Mouse (Mus musculus) layer of hippocampus, adult 18-20 months (tissue): Measurements from ENCODE around the gene Zfp607b. TPM values are rescaled to one million over a fixed set of nuclear protein-coding genes. Genes with fewer than 3 reads are reported as not detected.

Source experiments
- DNase-seq, 2 experiments: peaks; one replicate each; pipeline ENCODE4 v3.0.0; 2022; ENCODE audit warnings: low spot score in 2 of 2
- long read RNA-seq: library from polyadenylated mRNA; stranded (forward); transcript quantifications from one replicate; pipeline ENCODE4 v2.0.0, GENCODE M21; 2021
- total RNA-seq, 2 experiments: library from RNA; stranded (reverse); gene quantifications; 2 replicates each; pipeline ENCODE4 v1.2.3; 2021

Gene Zfp607b
- total RNA-seq = 10 to 100 TPM; 10.3 to 10.6 TPM
- long read RNA-seq, full-length matches to known transcripts = 6 of 11 reads
- long read RNA-seq, partial matches to known transcripts = 0 of 11 reads
- long read RNA-seq, other reads (novel, unspliced or antisense) = 5 of 11 reads

DNA sequence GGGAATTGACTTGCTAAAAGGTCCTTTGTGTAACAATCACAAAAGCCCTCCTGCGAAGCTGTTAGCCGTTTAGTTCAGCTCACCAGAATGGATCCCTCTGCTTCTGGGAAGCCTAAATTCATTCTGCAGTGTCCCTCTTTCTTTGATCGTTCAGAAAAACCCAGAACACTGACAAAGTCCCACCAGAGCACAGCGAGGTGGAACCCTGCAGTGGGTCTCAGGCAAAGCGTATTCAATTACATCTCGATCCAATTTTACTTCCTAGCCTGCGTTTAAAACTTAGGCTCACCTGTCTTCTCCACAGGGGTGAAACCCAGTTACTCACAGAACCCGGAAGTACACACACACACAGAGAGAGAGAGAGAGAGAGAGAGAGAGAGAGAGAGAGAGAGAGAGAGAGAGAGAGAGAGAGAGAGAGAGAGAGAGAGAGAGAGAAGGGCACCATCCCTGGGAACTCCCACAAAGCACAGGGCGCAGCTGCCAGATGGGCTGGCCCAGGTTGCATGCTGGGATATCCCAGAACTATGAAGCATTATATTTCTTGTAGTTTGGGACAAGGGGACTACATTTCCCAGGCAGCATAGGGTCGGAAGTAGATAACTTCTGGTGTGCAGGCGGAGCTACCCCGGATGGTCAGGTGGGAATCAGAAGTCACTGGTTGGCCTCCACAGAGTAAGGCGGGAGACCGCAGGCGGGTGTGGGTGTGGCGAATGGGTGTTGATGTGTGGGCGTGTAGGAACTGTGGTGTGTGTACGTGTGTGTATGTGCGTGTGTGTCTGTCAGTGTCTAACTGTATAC is at the start of gene Zfp607b:
Gene Zfp607b (plus strand): TSS at position 526 of the 798 bp plus-strand sequence.
- DNase-seq = peak; percentile 95 to 98

GRCm38 (mm10) chr7:27644471-27644870 is 44.7 kb upstream of the Zfp607b start:
- no peak for DNase-seq

DNA sequence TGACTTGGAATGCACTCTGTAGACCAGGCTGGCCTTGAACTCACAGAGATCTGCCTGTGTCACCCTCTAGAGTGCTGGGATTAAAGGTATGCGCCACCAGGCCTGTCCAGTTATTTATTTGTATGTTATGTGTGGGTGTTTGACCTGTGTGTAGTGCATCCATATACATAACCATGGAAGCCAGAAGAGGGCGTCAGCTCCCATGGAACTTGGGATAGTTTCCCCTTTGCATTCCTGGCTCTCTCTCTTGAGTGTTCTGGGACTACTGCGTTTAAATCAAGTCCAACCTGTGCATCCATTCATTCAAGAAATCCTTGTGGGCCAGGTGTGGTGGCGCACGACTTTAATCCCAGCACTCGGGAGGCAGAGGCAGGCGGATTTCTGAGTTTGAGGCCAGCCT is 42.6 kb upstream of the Zfp607b start:
- no peak for DNase-seq

GRCm38 (mm10) chr7:27647281-27648002 is 41.7 kb upstream of the Zfp607b start:
- no peak for DNase-seq

- DNase-seq = no peak
These were observed 39.4 kb upstream of the Zfp607b start for GRCm38 (mm10) chr7:27649723-27650122.

DNA sequence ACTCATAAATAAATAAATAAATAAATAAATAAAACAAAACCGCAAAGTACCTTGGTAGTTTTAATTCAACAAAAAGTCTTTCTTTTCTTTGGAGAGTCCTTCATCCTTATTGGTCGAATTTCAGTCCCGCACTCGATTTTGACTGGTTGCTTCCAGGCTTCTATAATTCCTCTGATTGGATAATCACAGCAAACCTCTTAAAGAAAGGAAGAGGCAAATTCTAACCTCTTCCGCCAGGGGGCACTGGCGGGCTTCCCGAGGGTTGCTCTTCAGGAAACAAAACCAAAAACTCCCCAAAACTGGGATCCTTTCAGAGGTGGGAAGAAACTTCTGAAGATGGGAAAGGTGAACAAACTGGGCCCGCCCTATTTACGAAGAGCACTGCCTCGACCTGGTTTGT is 38.2 kb upstream of the Zfp607b start:
- peak; percentile 50 to 85 for DNase-seq

DNA sequence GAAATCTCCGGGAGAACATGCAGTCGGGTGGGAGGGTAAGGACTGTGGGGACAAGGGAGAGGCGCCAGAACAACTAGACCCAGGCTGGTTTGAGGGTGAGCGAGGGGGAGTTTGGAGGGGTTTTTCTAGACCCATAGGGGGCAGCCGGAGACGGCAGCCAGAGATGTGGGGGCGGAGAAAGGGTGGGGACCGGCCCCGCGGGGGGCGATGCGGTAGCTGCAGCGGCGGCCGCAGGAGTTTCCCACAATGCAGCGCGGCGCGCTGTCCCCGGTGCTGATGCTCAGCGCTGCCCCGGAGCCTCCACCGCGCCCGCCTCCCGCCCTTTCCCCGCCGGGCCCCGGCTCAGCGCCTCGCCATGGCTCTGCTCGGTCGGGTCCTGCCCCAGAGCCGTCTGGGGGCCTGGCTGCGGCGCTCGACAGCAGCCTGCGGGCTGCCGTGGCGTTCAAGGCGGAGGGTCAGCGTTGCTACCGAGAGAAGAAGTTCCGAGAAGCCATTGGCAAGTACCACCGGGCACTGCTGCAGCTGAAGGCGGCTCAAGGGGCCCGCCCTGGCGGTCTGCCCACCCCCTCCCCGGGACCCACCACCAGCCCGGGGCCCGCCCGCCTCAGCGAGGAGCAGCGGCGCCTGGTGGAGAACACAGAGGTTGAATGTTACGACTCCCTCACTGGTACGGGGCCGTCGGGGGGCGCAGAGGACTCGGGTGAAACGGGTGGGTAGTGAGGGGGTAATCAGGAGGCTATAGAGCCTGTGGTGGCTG is 35.3 kb upstream of the Zfp607b start, which contains the start of gene Ttc9b:
Gene Ttc9b (plus strand): TSS at position 235 of the 757 bp plus-strand sequence.
- DNase-seq = peak; percentile 70 to 77

DNA sequence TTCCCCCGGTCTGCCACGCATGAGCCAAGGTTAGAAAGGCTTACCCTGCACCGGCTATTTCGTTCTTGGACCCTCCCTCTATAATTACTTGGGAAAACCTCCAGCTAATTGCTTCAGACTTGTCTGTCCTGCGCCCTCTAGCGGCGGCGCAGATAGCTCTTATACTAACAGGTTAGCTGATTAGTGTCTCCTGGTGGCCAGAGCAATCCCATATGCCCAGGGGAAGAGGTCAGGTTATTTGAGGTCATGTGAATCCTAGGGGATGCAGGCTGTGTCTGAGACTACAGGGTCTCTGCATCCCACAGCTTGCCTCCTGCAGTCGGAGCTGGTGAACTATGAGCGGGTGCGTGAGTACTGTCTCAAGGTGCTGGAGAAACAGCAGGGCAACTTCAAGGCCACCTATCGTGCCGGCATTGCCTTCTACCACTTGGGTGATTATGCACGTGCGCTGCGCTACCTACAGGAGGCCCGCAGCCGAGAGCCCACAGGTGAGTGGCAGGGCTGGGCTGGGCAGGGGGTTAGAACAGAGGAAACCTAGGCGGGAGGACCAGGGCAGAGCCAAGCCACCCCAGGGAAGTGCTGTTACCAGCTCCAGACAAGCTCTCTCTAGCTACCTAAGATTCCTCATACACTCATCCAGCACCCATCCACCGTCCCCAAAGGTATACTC is 34.4 kb upstream of the Zfp607b start:
- DNase-seq = peak; percentile 35 to 79

GRCm38 (mm10) chr7:27655545-27655944 is 33.6 kb upstream of the Zfp607b start:
- peak in 1 of 2 experiments; percentile 43 for DNase-seq

GRCm38 (mm10) chr7:27656600-27656999 is 32.5 kb upstream of the Zfp607b start:
- no peak for DNase-seq

GRCm38 (mm10) chr7:27657824-27658395 is 31.2 kb upstream of the Zfp607b start:
- DNase-seq = no peak

DNA sequence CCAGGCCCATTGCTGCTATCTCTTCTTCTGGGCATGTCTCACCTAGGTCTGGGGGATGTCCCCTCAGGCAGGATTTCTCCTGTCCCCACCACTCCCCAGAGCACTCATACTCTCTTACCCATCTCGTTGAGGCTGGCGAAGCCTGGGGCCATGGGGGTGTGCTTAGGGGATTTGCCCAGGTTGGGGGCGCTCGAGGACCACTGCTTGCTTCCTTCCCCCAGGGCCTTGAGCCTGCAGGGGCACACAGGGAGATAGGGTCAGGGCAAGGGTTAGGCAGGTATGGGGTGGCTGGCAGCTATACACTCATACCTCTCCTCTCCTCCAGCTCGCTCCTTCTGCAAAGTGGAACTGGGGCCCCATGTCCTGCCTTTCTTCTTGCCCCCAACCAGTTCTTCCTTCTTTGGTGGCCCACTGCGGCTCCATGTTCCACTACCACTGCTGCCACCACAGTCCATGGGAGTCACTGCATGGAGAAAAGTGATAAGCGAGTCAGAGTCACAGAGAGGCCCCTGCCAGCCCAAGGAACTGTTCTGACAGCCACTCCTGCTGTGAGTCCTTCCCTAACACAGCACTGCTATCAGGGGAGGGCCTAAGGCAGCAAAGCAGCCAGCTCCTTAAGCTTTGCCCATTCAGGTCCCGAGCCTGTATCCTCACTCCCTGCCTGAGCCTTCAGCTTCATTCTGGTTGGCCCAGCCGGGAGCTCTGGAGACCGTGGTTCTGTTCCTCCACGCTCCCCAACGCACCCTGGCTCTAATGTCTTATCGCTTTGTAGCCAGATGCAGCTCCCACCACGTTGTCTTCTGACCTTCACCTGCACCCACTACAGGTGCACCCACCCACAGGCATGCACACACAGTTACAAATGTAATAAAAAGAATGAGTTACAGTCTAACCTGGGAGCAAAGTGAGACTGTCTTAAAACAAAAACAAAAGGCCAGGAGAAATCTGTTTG is 30.2 kb upstream of the Zfp607b start:
- DNase-seq = no peak

- DNase-seq = no peak
These were observed 27.1 kb upstream of the Zfp607b start for GRCm38 (mm10) chr7:27662038-27662437.

DNA sequence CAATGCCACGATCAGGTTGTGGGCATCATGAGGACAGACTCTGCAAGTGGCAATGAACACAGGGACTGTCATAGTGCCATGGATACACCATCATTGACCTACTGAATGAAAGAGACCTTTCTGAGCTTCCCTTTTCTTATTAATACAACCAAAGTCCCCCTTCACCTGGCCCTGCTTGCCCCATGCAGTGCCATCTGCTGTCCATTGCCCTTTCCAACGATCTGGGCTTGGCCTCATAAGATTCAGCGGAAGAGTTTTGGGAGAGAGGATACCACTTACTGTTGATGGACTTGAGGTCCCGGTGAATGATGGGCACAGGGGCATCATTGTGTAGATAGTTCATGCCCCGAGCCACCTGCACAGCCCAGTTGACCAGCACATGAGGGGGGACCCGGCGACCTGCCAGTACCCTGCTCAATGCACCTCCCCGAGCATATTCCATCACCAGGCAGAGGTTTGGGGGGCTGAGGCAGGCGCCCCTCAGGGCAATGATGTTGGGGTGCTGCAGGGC is 16.0 kb upstream of the Zfp607b start:
- DNase-seq = no peak

DNA sequence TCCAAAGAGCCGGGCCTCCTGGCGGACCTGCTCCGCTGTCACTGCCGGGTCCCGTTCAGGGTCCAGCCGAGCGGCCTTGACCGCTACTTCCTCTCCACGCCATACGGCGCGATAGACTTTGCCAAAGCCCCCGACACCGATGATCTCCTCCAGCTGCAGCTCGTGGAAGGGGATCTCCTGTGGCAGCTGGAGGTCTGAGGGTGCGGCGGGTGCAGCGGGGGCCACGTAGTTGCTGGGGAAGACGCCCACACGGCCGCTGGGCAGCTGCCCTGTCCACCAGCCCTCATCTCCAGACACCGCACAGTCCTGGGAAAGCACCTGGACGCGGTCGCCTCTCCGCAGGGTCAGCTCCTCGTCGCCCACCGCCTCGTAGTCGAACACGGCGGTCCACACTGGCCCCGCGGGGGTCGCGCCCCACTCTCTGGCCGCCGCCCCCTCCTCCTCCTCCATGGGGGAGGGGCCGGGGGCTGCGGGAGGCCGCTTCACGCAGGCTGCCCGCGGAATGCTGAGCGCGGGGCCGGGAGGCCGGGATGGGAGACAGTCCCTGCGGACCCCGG is 15.5 kb upstream of the Zfp607b start:
- DNase-seq = no peak

DNA sequence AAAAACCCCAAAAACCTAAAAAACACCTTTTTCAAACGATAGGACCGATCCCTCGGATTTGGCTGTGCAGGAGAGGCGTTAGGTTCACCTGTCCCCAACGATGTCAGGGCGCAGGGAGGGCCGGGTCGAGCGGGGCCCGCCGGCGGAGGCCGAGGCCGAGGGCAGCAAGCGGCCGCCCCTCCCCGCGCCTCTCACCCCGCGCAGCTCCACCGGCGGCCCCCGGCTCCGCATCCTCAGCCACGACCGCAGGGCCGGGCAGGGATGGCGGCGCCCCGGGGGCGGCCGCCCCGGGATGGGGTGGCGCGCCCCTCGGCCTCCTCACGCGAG is 15.0 kb upstream of the Zfp607b start:
- no peak for DNase-seq

DNA sequence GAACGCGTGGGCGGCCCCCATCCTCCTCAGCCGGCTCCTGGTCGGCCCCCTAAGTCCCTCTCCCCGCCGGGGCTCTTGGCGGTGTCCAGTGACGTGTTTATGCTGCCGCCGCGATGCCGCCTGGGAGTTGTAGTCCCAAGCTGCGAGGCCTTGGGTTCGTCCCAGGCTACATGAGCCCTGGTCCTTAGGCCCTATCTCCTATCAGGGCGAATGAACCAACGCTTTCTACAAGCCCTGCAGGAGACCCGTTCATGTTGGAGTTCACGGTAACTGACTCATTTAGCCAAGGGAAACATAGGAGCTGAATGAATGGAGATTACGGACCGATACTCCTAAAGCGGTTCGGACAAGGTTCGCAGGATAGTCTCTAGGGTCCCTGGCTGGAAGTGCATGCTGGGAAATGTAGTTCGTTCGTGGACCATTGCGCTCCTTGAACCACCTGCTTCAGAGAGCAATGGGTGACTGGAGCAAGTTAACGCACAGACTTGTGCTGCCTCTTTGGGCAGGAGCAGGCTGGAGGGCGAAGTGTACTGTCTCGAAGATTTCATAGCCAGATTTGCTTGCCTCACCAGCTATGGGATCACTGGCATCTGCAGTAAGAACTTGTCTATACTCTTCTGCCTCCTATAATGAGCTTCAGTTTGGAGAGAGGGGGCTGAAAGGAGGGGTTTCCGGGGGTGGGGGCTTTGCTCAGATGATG is 14.5 kb upstream of the Zfp607b start, which contains the start of gene Map3k10:
Gene Map3k10 (minus strand): TSS at position 77 of the 700 bp plus-strand sequence.
- peak; percentile 94 to 97 for DNase-seq

DNA sequence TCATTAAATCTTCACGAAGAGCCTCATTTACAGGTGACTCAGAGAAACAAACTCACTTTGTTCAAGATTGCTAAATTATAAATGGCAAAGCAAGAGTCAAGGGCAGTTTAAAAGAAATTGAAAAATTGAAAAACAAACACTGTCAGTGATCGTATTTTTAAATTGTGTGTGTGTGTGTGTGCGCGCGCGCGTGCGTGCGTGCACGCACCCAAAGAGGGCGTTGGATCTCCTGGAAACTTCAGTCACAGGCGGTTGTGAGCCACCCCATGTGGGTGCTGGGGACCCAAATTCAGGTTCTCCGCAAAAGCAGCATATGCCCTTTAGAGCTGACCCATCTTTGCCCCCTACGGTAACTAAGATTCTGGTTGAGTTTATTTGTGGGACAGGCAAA is 13.9 kb upstream of the Zfp607b start:
- no peak for DNase-seq
